In genomic region chr2:15784818-15785217, GRCm38 (mm10) we compare ENCODE assay signal across 17 mouse cellular contexts.
"Had no signal": no experiment of that assay in that cellular context is flagged by ENCODE, and none has a peak within 500 bp of the region (broad histone marks: within the 10 kb centered on the region; RNA-seq: fewer than 3 reads in every experiment).

No protein-coding gene starts in this region.

- H3K36me3 ChIP-seq: neural tube, embryonic 12.5 days; neural tube, embryonic 13.5 days; neural tube, embryonic 15.5 days; stomach, embryonic 15.5 days had no signal

- H3K27me3 ChIP-seq: neural tube, embryonic 12.5 days; neural tube, embryonic 13.5 days; neural tube, embryonic 15.5 days; stomach, embryonic 15.5 days had no signal

- H3K4me1 ChIP-seq: neural tube, embryonic 12.5 days; neural tube, embryonic 13.5 days; neural tube, embryonic 15.5 days; stomach, embryonic 15.5 days had no signal

- H3K27ac ChIP-seq: neural tube, embryonic 12.5 days; neural tube, embryonic 13.5 days; neural tube, embryonic 15.5 days; stomach, embryonic 15.5 days; stomach, postnatal 0 days had no signal

- H3K9me3 ChIP-seq: neural tube, embryonic 12.5 days; neural tube, embryonic 15.5 days; stomach, embryonic 15.5 days had no signal

- DNase-seq: retina, postnatal 1 day; right cerebral cortex, adult 18-20 months; right cerebral cortex, postnatal 14 days; right cerebral cortex, postnatal 25 days; right cerebral cortex, postnatal 4 days; spleen, adult 18-20 months; thymus, adult 18-20 months; thymus, adult 2 months; thymus, postnatal 14 days; thymus, postnatal 25 days; thymus, postnatal 36 days; thymus, postnatal 4 days had no signal

- H3K4me2 ChIP-seq: neural tube, embryonic 12.5 days; neural tube, embryonic 13.5 days; neural tube, embryonic 15.5 days; stomach, embryonic 15.5 days had no signal

- H3K4me3 ChIP-seq: neural tube, embryonic 12.5 days; neural tube, embryonic 13.5 days; neural tube, embryonic 15.5 days; stomach, embryonic 15.5 days had no signal

- H3K9ac ChIP-seq: neural tube, embryonic 12.5 days; neural tube, embryonic 13.5 days; neural tube, embryonic 15.5 days; stomach, embryonic 15.5 days had no signal
